8 mouse cellular contexts compared by ENCODE assay signal in the genomic region with DNA sequence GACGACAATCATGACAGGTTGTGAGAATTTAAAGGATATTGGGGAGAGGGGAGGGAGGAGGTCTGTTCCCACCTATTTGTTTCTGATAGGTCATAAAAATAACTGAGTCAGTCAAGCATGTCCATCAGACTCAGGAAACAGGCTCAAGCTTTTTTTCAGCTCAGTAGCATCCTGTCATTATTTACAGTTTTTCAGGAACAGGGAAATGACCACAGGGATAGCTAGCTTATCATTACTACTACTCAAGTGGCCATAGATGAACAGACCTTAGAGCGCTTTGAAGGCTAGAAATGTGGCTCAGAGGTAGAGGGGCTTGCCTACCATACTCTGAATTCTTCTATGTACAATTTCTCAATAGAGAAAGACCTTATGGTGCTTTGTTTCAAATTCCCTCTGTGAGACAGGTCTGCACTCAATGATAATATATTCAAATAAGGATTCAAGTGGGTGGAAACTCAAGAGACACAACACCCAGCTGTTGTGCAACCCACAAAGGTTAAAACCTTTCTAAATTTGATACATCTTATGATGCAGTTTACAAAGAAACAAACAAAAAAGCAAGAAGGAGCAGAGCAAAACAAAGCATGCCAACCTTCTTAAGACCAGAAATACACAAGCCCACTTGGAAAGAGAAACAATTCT. TPM values are rescaled to one million over a fixed set of nuclear protein-coding genes. Genes with fewer than 3 reads are reported as not detected.
DNase-seq lines count a peak whose midpoint lies in the region; ATAC-seq lines count a peak whose summit lies in the region.

No protein-coding gene starts in this region.

- H3K27ac ChIP-seq in heart, embryonic 14.5 days (replicated peaks in 1 of 2; ENCODE audit: control insufficient read depth in 1 of 2, insufficient read depth in 1 of 2, low read depth in 2 of 2, low read length in 2 of 2), result peak overlapping the region; percentile 29 to 50; a peak in 1 of 4 replicates
- no peak overlapping the region for H3K27ac ChIP-seq in hindbrain, embryonic 12.5 days
- H3K27ac ChIP-seq in midbrain, embryonic 10.5 days (replicated peaks), result peak overlapping the region; percentile 96

- WGBS in heart, embryonic 14.5 days, result 38% methylated on average over 2 of the region's 2 CpGs
- 53% methylated on average over 2 of the region's 2 CpGs for WGBS in hindbrain, embryonic 12.5 days
- WGBS in midbrain, embryonic 10.5 days, result 70% methylated on average over 2 of the region's 2 CpGs

- peaks cover 10% of the 10 kb centered on the region for H3K36me3 ChIP-seq in heart, embryonic 14.5 days (ENCODE audit: control insufficient read depth, insufficient read depth, low read length)
- H3K36me3 ChIP-seq in hindbrain, embryonic 12.5 days, result peaks cover 6% of the 10 kb centered on the region; the same call in 1 of the 2 replicates
- peaks cover 22% of the 10 kb centered on the region for H3K36me3 ChIP-seq in midbrain, embryonic 10.5 days

- DNase-seq in heart, postnatal 14 days, result no peak
- DNase-seq in NIH3T3 (ENCODE audit: low read depth), result peak; percentile 48
- no peak for DNase-seq in midbrain, embryonic 10.5 days (ENCODE audit: low spot score)
- DNase-seq in ovary, adult 18-20 months (ENCODE audit: low spot score), result no peak
- DNase-seq in left cerebral cortex, postnatal 36 days (ENCODE audit: low spot score in 2 of 2), result no peak
- DNase-seq in left cerebral cortex, adult 11 months (ENCODE audit: low spot score), result no peak

- H3K27me3 ChIP-seq in heart, embryonic 14.5 days (ENCODE audit: control insufficient read depth, insufficient read depth, low read length), result no peaks in the 10 kb centered on the region
- H3K27me3 ChIP-seq in hindbrain, embryonic 12.5 days, result no peaks in the 10 kb centered on the region
- peaks cover 7% of the 10 kb centered on the region; the same call in 1 of the 2 replicates for H3K27me3 ChIP-seq in midbrain, embryonic 10.5 days (ENCODE audit: low read depth, poor library complexity, severe bottlenecking)

- intact Hi-C loops in heart, postnatal 14 days (cut with DNase I), result loop anchor here (5.0 kb wide), 1 partner anchor 62 kb away; the partner anchor contains the start of gene Cebpa
- intact Hi-C loops in left cerebral cortex, postnatal 36 days (cut with DNase I), result no loop called here

- peak overlapping the region; percentile 92 for H3K9ac ChIP-seq in heart, embryonic 14.5 days (ENCODE audit: low read length)
- H3K9ac ChIP-seq in hindbrain, embryonic 12.5 days, result peak overlapping the region; percentile 92

- no peaks in the 10 kb centered on the region for H3K9me3 ChIP-seq in heart, embryonic 14.5 days (ENCODE audit: control insufficient read depth, low read length)
- H3K9me3 ChIP-seq in hindbrain, embryonic 12.5 days (replicated peaks), result no peaks in the 10 kb centered on the region; the same call in 1 of the 2 replicates
- no peaks in the 10 kb centered on the region for H3K9me3 ChIP-seq in midbrain, embryonic 10.5 days (replicated peaks)

- peak overlapping the region; percentile 92 for H3K4me2 ChIP-seq in heart, embryonic 14.5 days (ENCODE audit: low read length)
- H3K4me2 ChIP-seq in hindbrain, embryonic 12.5 days (replicated peaks), result peak overlapping the region; percentile 67

- H3K4me1 ChIP-seq in heart, embryonic 14.5 days (ENCODE audit: control insufficient read depth in 2 of 2, insufficient read depth in 2 of 2, low read length in 2 of 2), result peaks cover 2 to 16% of the 10 kb centered on the region in 2 experiments; a peak in 3 of 4 replicates
- peaks cover 21% of the 10 kb centered on the region for H3K4me1 ChIP-seq in hindbrain, embryonic 12.5 days
- H3K4me1 ChIP-seq in midbrain, embryonic 10.5 days, result peaks cover 22% of the 10 kb centered on the region

- ATAC-seq in heart, embryonic 14.5 days (ENCODE audit: insufficient number of reproducible peaks, insufficient read depth, low FRiP score, low read depth), result no peak
- ATAC-seq in hindbrain, embryonic 12.5 days (ENCODE audit: low FRiP score), result no peak

- peak overlapping the region; percentile 87 to 98 for H3K4me3 ChIP-seq in heart, embryonic 14.5 days (ENCODE audit: control insufficient read depth in 1 of 2, insufficient read depth in 1 of 2, low read depth in 1 of 2, low read length in 2 of 2)
- H3K4me3 ChIP-seq in hindbrain, embryonic 12.5 days, result peak overlapping the region; percentile 90
- peak overlapping the region; percentile 98 for H3K4me3 ChIP-seq in midbrain, embryonic 10.5 days

RNA-seq across cellular contexts. Expression of gene Cebpg, which starts 1.3 kb away (rescaled TPM):
- 15.7 and 18.3 TPM in 2 replicates for polyA plus RNA-seq in heart, embryonic 14.5 days (2014; fragmentation: Nextera tagmentation; extraction: Ambion mirVana)
- total RNA-seq in heart, postnatal 14 days (2021), result 10 to 100 TPM; 27.8 to 29.1 TPM
- polyA plus RNA-seq in hindbrain, embryonic 12.5 days (2016; fragmentation: Nextera tagmentation; extraction: Ambion mirVana), result 46.1 and 50.3 TPM in 2 replicates
- polyA plus RNA-seq in midbrain, embryonic 10.5 days (2016; fragmentation: Nextera tagmentation; extraction: Ambion mirVana), result 44.9 and 45.7 TPM in 2 replicates
- 10 to 100 TPM; 35.0 to 37.1 TPM for total RNA-seq in left cerebral cortex, postnatal 36 days (2021)
